Mouse (Mus musculus) megakaryocyte, embryonic 14.5 days (primary cell): ENCODE results near the gene Appl2.

Source experiments
- FLI1 ChIP-seq: IDR thresholded peaks from 2 replicates; pipeline ENCODE4 v1.6.1; 2012; ENCODE audit warnings: low read length, inconsistent platforms, mixed read lengths
- GATA1 ChIP-seq: IDR thresholded peaks from 3 replicates; pipeline ENCODE4 v1.6.1; 2012; ENCODE audit warnings: mixed read lengths, low read length, inconsistent platforms, borderline replicate concordance

GRCm38 (mm10) chr10:83610518-83610917 lies 38.0 kb downstream of the Appl2 start:
- no peak for TF ChIP-seq GATA1
- TF ChIP-seq FLI1, result no peak
